18 mouse cellular contexts compared by ENCODE assay signal in genomic region chr7:65489195-65489594, GRCm38 (mm10).
"Had no signal": no experiment of that assay in that cellular context is flagged by ENCODE, and none has a peak within 500 bp of the region (broad histone marks: within the 10 kb centered on the region; RNA-seq: fewer than 3 reads in every experiment).

No protein-coding gene starts in this region.

- H3K27ac ChIP-seq: lung, embryonic 15.5 days; macrophage; midbrain, embryonic 13.5 days; neural tube, embryonic 12.5 days; stomach, embryonic 15.5 days; stomach, postnatal 0 days had no signal

- ATAC-seq: liver, postnatal 0 days; lung, postnatal 0 days; midbrain, embryonic 13.5 days; midbrain, embryonic 16.5 days had no signal

- H3K9me3 ChIP-seq: lung, embryonic 15.5 days; midbrain, embryonic 13.5 days; neural tube, embryonic 12.5 days; stomach, embryonic 15.5 days had no signal

- H3K36me3 ChIP-seq: lung, embryonic 15.5 days; midbrain, embryonic 13.5 days; neural tube, embryonic 12.5 days; stomach, embryonic 15.5 days had no signal

- DNase-seq: liver, postnatal 0 days; lung, adult 2 months; lung, postnatal 14 days; lung, postnatal 36 days; right cerebral cortex, postnatal 14 days; thymus, adult 2 months; thymus, postnatal 25 days; thymus, postnatal 4 days had no signal

- H3K9ac ChIP-seq: liver, postnatal 0 days; lung, embryonic 15.5 days; midbrain, embryonic 13.5 days; neural tube, embryonic 12.5 days; stomach, embryonic 15.5 days had no signal

- H3K4me3 ChIP-seq: lung, embryonic 15.5 days; megakaryocyte, embryonic 14.5 days; midbrain, embryonic 13.5 days; neural tube, embryonic 12.5 days; stomach, embryonic 15.5 days had no signal

- H3K27me3 ChIP-seq: lung, embryonic 15.5 days; midbrain, embryonic 13.5 days; neural tube, embryonic 12.5 days; stomach, embryonic 15.5 days had no signal

- H3K4me2 ChIP-seq: lung, embryonic 15.5 days; midbrain, embryonic 11.5 days; midbrain, embryonic 13.5 days; neural tube, embryonic 12.5 days; stomach, embryonic 15.5 days had no signal
